Mouse (Mus musculus) CD4-positive naive resting alpha-beta T cell, adult 76 days (primary cell): ENCODE data around the gene Dpep2nb. TPM values are rescaled to one million over a fixed set of nuclear protein-coding genes. Genes with fewer than 3 reads are reported as not detected.

Experiments used
- total RNA-seq: library from RNA; stranded (reverse); gene quantifications from one replicate; pipeline ENCODE4 v1.2.4, GENCODE M21; 2023

The Dpep2nb gene
- not detected for total RNA-seq

DNA sequence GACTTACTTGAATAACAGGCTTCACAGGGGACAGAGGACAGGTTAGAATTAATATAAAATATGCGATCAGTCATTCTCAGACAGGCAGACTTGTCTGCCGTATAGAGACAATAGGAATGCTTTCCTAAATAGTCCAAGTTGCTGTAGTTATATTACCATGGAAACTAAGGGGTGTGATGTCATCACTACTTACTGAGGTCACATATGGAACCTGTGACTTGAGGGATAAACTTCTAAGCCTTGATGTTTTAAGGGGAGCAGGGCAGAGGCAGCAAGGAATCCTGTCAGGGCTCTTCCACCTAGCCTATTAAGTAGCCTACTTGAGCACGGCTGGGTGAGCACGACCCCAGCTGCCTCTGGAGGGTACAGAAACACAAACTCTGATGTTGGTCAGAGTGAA, at the start of gene Dpep2nb:
Gene Dpep2nb, minus strand, starts transcription at position 101 of the 400 bp plus-strand sequence.

DNA sequence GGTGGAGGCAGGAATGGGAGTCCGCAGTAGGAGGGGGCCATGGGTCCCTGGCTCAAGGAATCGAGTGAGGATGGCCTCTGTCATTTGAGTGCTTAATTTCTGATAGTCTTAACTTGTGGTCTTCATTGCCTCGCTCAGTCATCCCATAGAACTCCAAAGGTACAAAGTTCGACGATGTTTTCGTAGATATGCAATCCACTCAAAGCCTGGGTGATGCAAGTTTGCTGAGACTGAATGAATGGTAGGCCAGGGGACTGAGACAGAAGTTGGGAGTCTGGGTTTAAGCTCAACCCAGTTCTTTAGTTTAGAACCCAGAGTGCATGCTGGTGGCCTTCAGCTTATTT, 5.8 kb upstream of the Dpep2nb start, which contains the start of gene Ddx28:
Gene Ddx28, minus strand, starts transcription at position 240 of the 344 bp plus-strand sequence.

DNA sequence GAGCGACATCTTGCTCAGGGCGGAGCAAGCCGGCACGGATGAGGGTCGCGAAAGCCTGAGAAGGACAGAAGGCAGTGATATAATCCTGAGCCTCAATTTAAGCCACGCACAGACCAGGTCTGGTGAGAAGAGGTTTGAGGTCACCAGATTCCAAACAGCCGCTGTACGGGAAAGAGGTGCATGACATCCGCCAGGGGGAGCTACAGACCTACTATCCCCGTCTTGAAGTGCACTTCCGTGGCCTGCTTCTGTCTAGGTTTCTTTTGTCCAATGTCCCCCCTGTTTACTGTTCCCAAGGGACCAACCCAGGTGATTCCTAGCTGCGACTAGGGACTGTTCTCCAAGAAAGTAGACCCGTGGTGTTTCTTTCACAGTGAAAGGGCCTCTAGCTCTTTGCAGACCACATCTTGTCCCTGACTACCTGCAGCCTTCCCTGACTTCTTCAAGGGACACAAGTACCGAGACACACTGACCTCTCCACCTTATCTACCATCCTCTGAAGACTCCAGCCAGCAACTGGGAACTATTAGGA, 14.9 kb downstream of the Dpep2nb start, which contains the start of gene Dus2:
Gene Dus2, plus strand, starts transcription at position 482 of the 532 bp plus-strand sequence.

DNA sequence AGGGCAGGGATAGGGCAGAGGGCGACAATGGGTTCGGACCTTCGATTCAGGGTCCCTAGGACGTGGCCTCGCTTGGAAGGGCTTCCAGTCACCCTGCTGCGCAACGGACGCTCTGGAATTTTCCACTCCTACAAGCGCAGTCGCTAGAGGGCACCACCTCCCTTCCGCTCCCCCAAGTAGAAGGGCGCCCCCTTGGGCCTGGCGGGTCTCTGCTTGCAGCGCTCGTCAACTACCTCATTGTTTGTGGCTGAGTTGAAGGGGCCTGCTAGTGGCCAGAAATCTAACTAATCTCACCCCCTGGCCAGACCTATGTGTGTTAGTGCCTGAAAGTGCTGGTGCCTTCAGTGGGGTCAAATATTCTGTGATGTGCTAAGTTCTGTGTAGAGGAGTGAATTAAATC, 26.4 kb downstream of the Dpep2nb start, which contains the start of gene Dpep3:
Gene Dpep3, minus strand, starts transcription at position 105 of the 400 bp plus-strand sequence.

DNA sequence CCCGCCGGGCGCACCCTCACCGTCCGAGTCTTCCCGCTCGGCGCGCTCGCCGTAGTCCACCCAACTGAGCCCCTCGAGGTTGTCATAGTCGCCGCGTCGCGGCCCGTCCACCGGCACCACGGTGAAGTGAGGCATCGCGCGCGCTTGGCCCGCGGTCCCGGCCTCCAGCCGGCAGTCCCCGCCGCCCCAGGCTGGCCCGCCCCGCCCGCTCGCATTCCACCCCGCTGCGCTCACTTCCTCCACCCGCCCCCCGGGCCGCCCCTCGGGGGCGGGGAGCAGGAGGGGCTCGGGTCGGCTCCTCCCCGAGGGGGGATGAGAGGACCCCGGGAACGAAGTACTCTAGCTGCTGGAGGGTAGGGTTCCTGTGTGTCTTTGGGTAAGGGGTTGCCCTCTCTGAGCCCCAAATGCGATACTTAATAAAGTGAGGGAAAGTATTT, 39.9 kb downstream of the Dpep2nb start, which contains the start of gene Slc12a4:
Gene Slc12a4, minus strand, starts transcription at position 193 of the 437 bp plus-strand sequence.

Other genes with a start within 250 kb of the Dpep2nb start
- 2.9 TPM for gene Gfod2, start 247.3 kb downstream of the Dpep2nb start, total RNA-seq
- gene Ranbp10, start 178.6 kb downstream of the Dpep2nb start, total RNA-seq = 141 TPM
- not detected for gene Tsnaxip1, start 178.2 kb downstream of the Dpep2nb start, total RNA-seq
- 30.7 TPM for gene Cenpt, start 152.7 kb downstream of the Dpep2nb start, total RNA-seq
- 15.0 TPM for gene Thap11, start 150.8 kb downstream of the Dpep2nb start, total RNA-seq
- gene Nutf2, start 145.4 kb downstream of the Dpep2nb start, total RNA-seq = 23.4 TPM
- gene Edc4, start 125.1 kb downstream of the Dpep2nb start, total RNA-seq = 92.0 TPM
- gene Nrn1l, start 112.4 kb downstream of the Dpep2nb start, total RNA-seq = 1.1 TPM
- 21.4 TPM for gene Pskh1, start 105.5 kb downstream of the Dpep2nb start, total RNA-seq
- gene Ctrl, start 72.1 kb downstream of the Dpep2nb start, total RNA-seq = 3.2 TPM
- 123 TPM for gene Psmb10, start 67.5 kb downstream of the Dpep2nb start, total RNA-seq
- gene Lcat, start 62.6 kb downstream of the Dpep2nb start, total RNA-seq = not detected
- gene Slc12a4, start 39.9 kb downstream of the Dpep2nb start, total RNA-seq = 11.3 TPM
- not detected for gene Dpep3, start 26.5 kb downstream of the Dpep2nb start, total RNA-seq
- 11.4 TPM for gene Dus2, start 14.6 kb downstream of the Dpep2nb start, total RNA-seq
- gene Ddx28, start 5.9 kb upstream of the Dpep2nb start, total RNA-seq = 5.6 TPM
- gene Nfatc3, start 52.9 kb upstream of the Dpep2nb start, total RNA-seq = 181 TPM
- gene Esrp2, start 131.0 kb upstream of the Dpep2nb start, total RNA-seq = 4.0 TPM
- gene Pla2g15, start 144.4 kb upstream of the Dpep2nb start, total RNA-seq = 3.8 TPM
- gene Slc7a6, start 162.9 kb upstream of the Dpep2nb start, total RNA-seq = 33.7 TPM
- 71.7 TPM for gene Slc7a6os, start 205.0 kb upstream of the Dpep2nb start, total RNA-seq
- gene Prmt7, start 205.0 kb upstream of the Dpep2nb start, total RNA-seq = 29.7 TPM